ENCODE assay signal across 11 mouse cellular contexts in genomic region chr4:107013119-107013816, GRCm38 (mm10). TPM values are rescaled to one million over a fixed set of nuclear protein-coding genes. Genes with fewer than 3 reads are reported as not detected.
DNase-seq lines count a peak whose midpoint lies in the region; ATAC-seq and TF ChIP-seq lines count a peak whose summit lies in the region.
"Had no signal": no experiment of that assay in that cellular context is flagged by ENCODE, and none has a peak within 500 bp of the region (broad histone marks: within the 10 kb centered on the region; RNA-seq: fewer than 3 reads in every experiment).

No protein-coding gene starts in this region.

- no peaks in the 10 kb centered on the region for H3K9me3 ChIP-seq in hindbrain, embryonic 13.5 days
- H3K9me3 ChIP-seq in hindbrain, postnatal 0 days (ENCODE audit: low read length), result no peaks in the 10 kb centered on the region
- H3K9me3 ChIP-seq: hindbrain, embryonic 15.5 days had no signal

- peak overlapping the region; percentile 36; the same call in 1 of the 2 replicates for H3K27ac ChIP-seq in hindbrain, embryonic 13.5 days
- H3K27ac ChIP-seq in hindbrain, postnatal 0 days, result no peak overlapping the region
- peak overlapping the region; percentile 46 for H3K27ac ChIP-seq in brown adipose tissue, adult 24 weeks (replicated peaks; ENCODE audit: low read depth, low read length)
- H3K27ac ChIP-seq: hindbrain, embryonic 15.5 days had no signal

- WGBS in hindbrain, embryonic 13.5 days, result 91% methylated on average over 6 of the region's 6 CpGs
- 81% methylated on average over 6 of the region's 6 CpGs for WGBS in hindbrain, postnatal 0 days

- ATAC-seq in hindbrain, embryonic 13.5 days (ENCODE audit: low FRiP score), result no peak
- no peak for ATAC-seq in hindbrain, postnatal 0 days

- H3K4me3 ChIP-seq in hindbrain, embryonic 13.5 days, result no peak overlapping the region
- H3K4me3 ChIP-seq in hindbrain, postnatal 0 days (ENCODE audit: low read length), result no peak overlapping the region
- no peak overlapping the region for H3K4me3 ChIP-seq in brown adipose tissue, adult 24 weeks (ENCODE audit: insufficient read depth, low read depth, low read length)
- H3K4me3 ChIP-seq: hindbrain, embryonic 15.5 days had no signal

- H3K9ac ChIP-seq in hindbrain, embryonic 13.5 days, result no peak overlapping the region
- H3K9ac ChIP-seq in hindbrain, postnatal 0 days (replicated peaks; ENCODE audit: low read length), result no peak overlapping the region
- H3K9ac ChIP-seq: hindbrain, embryonic 15.5 days had no signal

- no peak overlapping the region for H3K4me2 ChIP-seq in hindbrain, embryonic 13.5 days
- H3K4me2 ChIP-seq in hindbrain, postnatal 0 days (ENCODE audit: low read depth, low read length), result no peak overlapping the region
- H3K4me2 ChIP-seq: hindbrain, embryonic 15.5 days had no signal

- intact Hi-C loops in gastrocnemius, postnatal 14 days (cut with DNase I; ENCODE audit: low total_unique reads), result no loop called here

- TF ChIP-seq CTCF in hindbrain, postnatal 0 days (IDR thresholded peaks at IDR 0.05; ENCODE audit: low read depth), result no peak

- peaks cover 77% of the 10 kb centered on the region for H3K4me1 ChIP-seq in hindbrain, embryonic 13.5 days (replicated peaks)
- H3K4me1 ChIP-seq in hindbrain, postnatal 0 days (ENCODE audit: insufficient read depth, low read length), result peaks cover 23% of the 10 kb centered on the region
- peaks cover 30% of the 10 kb centered on the region for H3K4me1 ChIP-seq in brown adipose tissue, adult 24 weeks (ENCODE audit: control insufficient read depth, insufficient read depth, insufficient read length, low read length)

- H3K27me3 ChIP-seq in hindbrain, embryonic 13.5 days, result no peaks in the 10 kb centered on the region
- no peaks in the 10 kb centered on the region for H3K27me3 ChIP-seq in hindbrain, postnatal 0 days (ENCODE audit: insufficient read depth, low read length)
- H3K27me3 ChIP-seq: hindbrain, embryonic 15.5 days had no signal

- peaks cover 16% of the 10 kb centered on the region for H3K36me3 ChIP-seq in hindbrain, embryonic 13.5 days
- H3K36me3 ChIP-seq in hindbrain, postnatal 0 days (ENCODE audit: insufficient read depth, low read length), result 0 out of 2 replicates have a peak, but pooled peaks cover 6% of the 10 kb centered on the region
- H3K36me3 ChIP-seq: hindbrain, embryonic 15.5 days had no signal

- DNase-seq in hindbrain, postnatal 0 days (ENCODE audit: low spot score), result no peak
- peak; percentile 36 for DNase-seq in gastrocnemius, postnatal 14 days
- peak; percentile 61 to 88 for DNase-seq in kidney, postnatal 25 days
- no peak for DNase-seq in frontal cortex, postnatal 10 days (ENCODE audit: low spot score in 2 of 2)
- DNase-seq in right cerebral cortex, adult 2 months (ENCODE audit: low spot score in 2 of 2), result no peak
- DNase-seq in left cerebral cortex, adult 8-10 months (ENCODE audit: low spot score in 2 of 2), result no peak
- DNase-seq: lung, postnatal 14 days; right cerebral cortex, postnatal 25 days had no signal

RNA-seq across cellular contexts. Expression of gene Mrpl37, which starts 53.4 kb away (rescaled TPM):
- polyA plus RNA-seq in hindbrain, embryonic 13.5 days (2015; fragmentation: Nextera tagmentation; extraction: Ambion mirVana), result 76.4 and 76.6 TPM in 2 replicates
- total RNA-seq in hindbrain, postnatal 0 days (2014; rRNA removed), result 59.2 TPM in 2 replicates
- 77.8 and 79.7 TPM in 2 replicates for polyA plus RNA-seq in hindbrain, postnatal 0 days (2015; fragmentation: Nextera tagmentation; extraction: Ambion mirVana)
- polyA plus RNA-seq in brown adipose tissue, adult 24 weeks (2012; ENCODE audit: insufficient read depth, insufficient read length, missing spikeins), result 104 and 107 TPM in 2 replicates
- 10 to 100 TPM; 75.8 to 84.3 TPM for total RNA-seq in gastrocnemius, postnatal 14 days (2021)
- total RNA-seq in left cerebral cortex, adult 8-10 months (2022), result 10 to 100 TPM; 53.4 to 58.6 (median 58.2) TPM

RNA-seq across cellular contexts. Expression of gene Cyb5rl, which starts 53.5 kb away (rescaled TPM):
- 4.7 and 5.4 TPM in 2 replicates for polyA plus RNA-seq in hindbrain, embryonic 13.5 days (2015; fragmentation: Nextera tagmentation; extraction: Ambion mirVana)
- 8.7 and 21.3 TPM in 2 replicates for total RNA-seq in hindbrain, postnatal 0 days (2014; rRNA removed)
- polyA plus RNA-seq in hindbrain, postnatal 0 days (2015; fragmentation: Nextera tagmentation; extraction: Ambion mirVana), result 4.1 and 4.6 TPM in 2 replicates
- polyA plus RNA-seq in brown adipose tissue, adult 24 weeks (2012; ENCODE audit: insufficient read depth, insufficient read length, missing spikeins), result 5.2 and 12.3 TPM in 2 replicates
- 10 to 100 TPM; 16.2 to 17.1 TPM for total RNA-seq in gastrocnemius, postnatal 14 days (2021)
- total RNA-seq in left cerebral cortex, adult 8-10 months (2022), result 1 to 10 TPM; 5.8 to 9.8 (median 7.2) TPM

Comparison
In these comparisons a context has a peak if more than half of its experiments do, and no peak if none do; other contexts are left out.
1. DNase-seq: peak in gastrocnemius, postnatal 14 days (single experiment) and kidney, postnatal 25 days (2 of 2); none in hindbrain, postnatal 0 days (single experiment), frontal cortex, postnatal 10 days (0 of 2), right cerebral cortex, adult 2 months (0 of 2) and left cerebral cortex, adult 8-10 months (0 of 2).